Mouse (Mus musculus) liver, embryonic 16.5 days (tissue): ENCODE results near the gene Oscar. TPM values are rescaled to one million over a fixed set of nuclear protein-coding genes. Genes with fewer than 3 reads are reported as not detected.
"Not testable (repeated sequence)": the region's sequence is repeated elsewhere in the genome, so short reads cannot be mapped to it uniquely, and the experiment has no call there.

Experiments
- ATAC-seq: fragments of 200-750 bp; cut with Nextera tagmentation; 2 replicates; pipeline ENCODE4 v1.8.0; 2017; ENCODE audit warnings: low read depth, mild to moderate bottlenecking, moderate number of reproducible peaks, moderate library complexity
- H3K27ac ChIP-seq: fragments of 300-500 bp; sonication (generic); 2 replicates; pipeline ENCODE4 v1.5.1; 2014; ENCODE audit warnings: mild to moderate bottlenecking, low read length
- H3K27me3 ChIP-seq: fragments of 300-500 bp; sonication (generic); 2 replicates; pipeline ENCODE4 v1.6.1; 2014; ENCODE audit warnings: low read depth, low read length, mixed read lengths; ENCODE audit not compliant: control insufficient read depth, insufficient read depth
- H3K36me3 ChIP-seq: fragments of 300-500 bp; sonication (generic); 2 replicates; pipeline ENCODE4 v1.6.1; 2014; ENCODE audit warnings: mild to moderate bottlenecking; ENCODE audit not compliant: control insufficient read depth, insufficient read depth
- H3K4me1 ChIP-seq: fragments of 300-500 bp; sonication (generic); 2 replicates; pipeline ENCODE4 v1.6.1; 2014; ENCODE audit warnings: low read depth, low read length, mixed read lengths; ENCODE audit not compliant: control insufficient read depth
- H3K4me2 ChIP-seq: fragments of 300-500 bp; sonication (generic); 2 replicates; pipeline ENCODE4 v1.6.1; 2014; ENCODE audit warnings: low read depth, low read length, mixed read lengths
- H3K4me3 ChIP-seq: fragments of 300-500 bp; sonication (generic); 2 replicates; pipeline ENCODE4 v1.5.1; 2014; ENCODE audit warnings: low read depth, mild to moderate bottlenecking, low read length
- H3K9ac ChIP-seq: fragments of 300-500 bp; sonication (generic); 2 replicates; pipeline ENCODE4 v1.6.1; 2014; ENCODE audit warnings: low read depth, low read length
- H3K9me3 ChIP-seq: fragments of 300-500 bp; sonication (generic); replicated peaks from 2 replicates; pipeline ENCODE4 v1.6.1; 2016; ENCODE audit warnings: low read length; ENCODE audit not compliant: control insufficient read depth
- WGBS: fragments of 180-500 bp; shearing (Covaris S2); extraction: QIAGEN DNeasy Blood & Tissue Kit; methylation state at CpG from one replicate; pipeline ENCODE4 v1.1.7; 2014; ENCODE audit not compliant: insufficient replicate concordance; 5-methylcytosine and 5-hydroxymethylcytosine counted together
- polyA plus RNA-seq: library from polyadenylated mRNA; unstranded; fragments of >200 nt; fragmentation: Nextera tagmentation; extraction: Ambion mirVana; gene quantifications from 2 replicates; pipeline ENCODE4 v1.2.1, GENCODE M21; 2015

Gene Oscar
- polyA plus RNA-seq, 1 experiment from 2014 or later = not detected

- 48% methylated on average over 6 of the region's 6 CpGs for WGBS
- no peak overlapping the region for H3K27ac ChIP-seq
Measured at GRCm38 (mm10) chr7:3578952-3579546, 36.9 kb downstream of the Oscar start.

GRCm38 (mm10) chr7:3578196-3578595 lies 37.8 kb downstream of the Oscar start:
- Histone ChIP-seq H3K9me3 (no peaks in the 10 kb centered on the region), H3K27me3 (no peaks in the 10 kb centered on the region), H3K36me3 (no peaks in the 10 kb centered on the region), H3K4me2 (no peak overlapping the region), H3K27ac (no peak overlapping the region), H3K9ac (no peak overlapping the region), H3K4me3 (no peak overlapping the region), H3K4me1 (no peaks in the 10 kb centered on the region)
- ATAC-seq = no peak
- WGBS = 57% methylated on average over 2 of the region's 2 CpGs

More at GRCm38 (mm10) chr7:3578952-3579546, 36.9 kb downstream of the Oscar start:
- no peaks in the 10 kb centered on the region for H3K27me3 ChIP-seq
- H3K9ac ChIP-seq = no peak overlapping the region
- no peaks in the 10 kb centered on the region for H3K4me1 ChIP-seq
- no peak overlapping the region for H3K4me2 ChIP-seq
- no peaks in the 10 kb centered on the region for H3K9me3 ChIP-seq
- no peak for ATAC-seq
- H3K36me3 ChIP-seq = no peaks in the 10 kb centered on the region
- H3K4me3 ChIP-seq = no peak overlapping the region

- H3K27ac ChIP-seq = no peak overlapping the region
- H3K4me1 ChIP-seq = no peaks in the 10 kb centered on the region
- 48% methylated on average over 5 of the region's 5 CpGs for WGBS
- H3K4me3 ChIP-seq = no peak overlapping the region
- H3K9me3 ChIP-seq = no peaks in the 10 kb centered on the region
- no peaks in the 10 kb centered on the region for H3K27me3 ChIP-seq
- no peak overlapping the region for H3K4me2 ChIP-seq
- ATAC-seq = no peak
- no peak overlapping the region for H3K9ac ChIP-seq
- H3K36me3 ChIP-seq = no peaks in the 10 kb centered on the region
Measured at GRCm38 (mm10) chr7:3576354-3577124, 39.4 kb downstream of the Oscar start.

- Histone ChIP-seq H3K4me1 (no peaks in the 10 kb centered on the region), H3K9ac (no peak overlapping the region), H3K4me3 (no peak overlapping the region), H3K27ac (no peak overlapping the region), H3K27me3 (no peaks in the 10 kb centered on the region), H3K4me2 (no peak overlapping the region), H3K9me3 (no peaks in the 10 kb centered on the region), H3K36me3 (no peaks in the 10 kb centered on the region)
- 27% methylated on average over 5 of the region's 5 CpGs for WGBS
- no peak for ATAC-seq
Measured at GRCm38 (mm10) chr7:3574216-3574615, 41.7 kb downstream of the Oscar start.

GRCm38 (mm10) chr7:3571847-3572246 lies 44.1 kb downstream of the Oscar start:
- H3K9me3 ChIP-seq = no peaks in the 10 kb centered on the region
- WGBS = 30% methylated on average over 1 of the region's 1 CpGs
- ATAC-seq = no peak
- no peak overlapping the region for H3K4me2 ChIP-seq
- no peaks in the 10 kb centered on the region for H3K4me1 ChIP-seq
- H3K9ac ChIP-seq = no peak overlapping the region
- H3K27ac ChIP-seq = no peak overlapping the region
- H3K4me3 ChIP-seq = no peak overlapping the region
- no peaks in the 10 kb centered on the region for H3K27me3 ChIP-seq
- H3K36me3 ChIP-seq = no peaks in the 10 kb centered on the region

- not testable (repeated sequence) for H3K4me2 ChIP-seq
Measured at GRCm38 (mm10) chr7:3570580-3570979, 45.4 kb downstream of the Oscar start.

GRCm38 (mm10) chr7:3569725-3570124 lies 46.2 kb downstream of the Oscar start:
- H3K4me1 ChIP-seq = no peaks in the 10 kb centered on the region
- H3K36me3 ChIP-seq = no peaks in the 10 kb centered on the region
- no peak overlapping the region for H3K27ac ChIP-seq
- H3K4me2 ChIP-seq = no peak overlapping the region
- 50% methylated on average over 6 of the region's 6 CpGs for WGBS
- H3K27me3 ChIP-seq = no peaks in the 10 kb centered on the region
- no peak for ATAC-seq
- no peak overlapping the region for H3K4me3 ChIP-seq
- no peak overlapping the region for H3K9ac ChIP-seq
- no peaks in the 10 kb centered on the region for H3K9me3 ChIP-seq

More at GRCm38 (mm10) chr7:3570580-3570979, 45.4 kb downstream of the Oscar start:
- not testable (repeated sequence) for H3K9me3 ChIP-seq, ATAC-seq, H3K4me1 ChIP-seq, H3K4me3 ChIP-seq, H3K36me3 ChIP-seq, H3K27ac ChIP-seq, H3K9ac ChIP-seq, H3K27me3 ChIP-seq
- 68% methylated on average over 3 of the region's 3 CpGs for WGBS

- no peak for ATAC-seq
- Histone ChIP-seq H3K4me2 (no peak overlapping the region), H3K36me3 (no peaks in the 10 kb centered on the region), H3K9ac (no peak overlapping the region), H3K4me1 (no peaks in the 10 kb centered on the region), H3K27me3 (no peaks in the 10 kb centered on the region), H3K9me3 (no peaks in the 10 kb centered on the region), H3K27ac (no peak overlapping the region), H3K4me3 (no peak overlapping the region)
- WGBS = 24% methylated on average over 2 of the region's 2 CpGs
Measured at GRCm38 (mm10) chr7:3567336-3567735, 48.6 kb downstream of the Oscar start.
